Mouse (Mus musculus) spleen, adult 2 months (tissue): ENCODE data around the gene Mctp1. TPM values are rescaled to one million over a fixed set of nuclear protein-coding genes. Genes with fewer than 3 reads are reported as not detected.

Source experiments
- DNase-seq, 2 experiments: peaks; one replicate each; pipeline versions ENCODE4 v3.0.0 to v3.0.0-alpha.2; 2012 to 2021; ENCODE audit warnings: low spot score in 2 of 2, low read depth in 1 of 2
- H3K27ac ChIP-seq: fragments of 200-500 bp; 2 replicates; pipeline ENCODE4 v1.5.1; 2012; ENCODE audit warnings: low read length, inconsistent platforms; ENCODE audit not compliant: insufficient read depth
- H3K27me3 ChIP-seq: fragments of 200-500 bp; 2 replicates; pipeline ENCODE4 v1.6.1; 2012; ENCODE audit warnings: mild to moderate bottlenecking, moderate library complexity, low read length, inconsistent platforms; ENCODE audit not compliant: control insufficient read depth, insufficient read depth
- H3K36me3 ChIP-seq: fragments of 200-500 bp; 2 replicates; pipeline ENCODE4 v1.6.1; 2012; ENCODE audit warnings: mild to moderate bottlenecking, low read length, inconsistent platforms; ENCODE audit not compliant: control insufficient read depth, insufficient read depth
- H3K4me1 ChIP-seq: fragments of 200-500 bp; 2 replicates; pipeline ENCODE4 v1.6.1; 2011; ENCODE audit warnings: inconsistent platforms; ENCODE audit not compliant: control insufficient read depth, insufficient read depth, insufficient read length
- H3K4me3 ChIP-seq: fragments of 200-500 bp; 2 replicates; pipeline ENCODE4 v1.5.1; 2011; ENCODE audit warnings: mild to moderate bottlenecking, inconsistent platforms; ENCODE audit not compliant: insufficient read depth, insufficient read length; ENCODE audit errors: extremely low read depth
- CTCF ChIP-seq: fragments of 200-500 bp; IDR thresholded peaks from 2 replicates; pipeline ENCODE4 v1.5.1; 2011; ENCODE audit warnings: mild to moderate bottlenecking, inconsistent platforms; ENCODE audit not compliant: insufficient read depth, insufficient read length, insufficient replicate concordance; ENCODE audit errors: extremely low read depth
- POLR2A ChIP-seq: fragments of 200-500 bp; IDR thresholded peaks from 2 replicates; pipeline ENCODE4 v1.6.1; 2011; ENCODE audit warnings: low read depth, low read length, inconsistent platforms
- WGBS: fragments of 180-500 bp; shearing (Covaris S2); methylation state at CpG from one replicate; pipeline ENCODE4 v1.1.7; 2018; 5-methylcytosine and 5-hydroxymethylcytosine counted together
- polyA plus RNA-seq: library from polyadenylated mRNA; depleted of rRNA; stranded (reverse); fragments of >200 nt; gene quantifications from 2 replicates; pipeline ENCODE4 v1.2.3, GENCODE M21; 2012

Mctp1 gene
- polyA plus RNA-seq, 1 experiment, result 0.53 TPM

GRCm38 (mm10) chr13:76844629-76845255 is 460.4 kb downstream of the Mctp1 start:
- TF ChIP-seq POLR2A (no peak), CTCF (peak; percentile 23; the same call in 1 of the 2 replicates)
- no peak overlapping the region for H3K4me3 ChIP-seq
- no peaks in the 10 kb centered on the region for H3K27me3 ChIP-seq
- peak; percentile 9 to 25 for DNase-seq
- 65% methylated on average over 8 of the region's 8 CpGs for WGBS
- no peak overlapping the region for H3K27ac ChIP-seq
- no peaks in the 10 kb centered on the region for H3K4me1 ChIP-seq
- no peaks in the 10 kb centered on the region for H3K36me3 ChIP-seq

GRCm38 (mm10) chr13:76850412-76851054 is 466.2 kb downstream of the Mctp1 start:
- Histone ChIP-seq H3K27me3 (no peaks in the 10 kb centered on the region), H3K27ac (no peak overlapping the region), H3K36me3 (no peaks in the 10 kb centered on the region), H3K4me3 (no peak overlapping the region), H3K4me1 (no peaks in the 10 kb centered on the region)
- TF ChIP-seq POLR2A (no peak), CTCF (no peak)
- WGBS, result 72% methylated on average over 7 of the region's 7 CpGs
- DNase-seq, result no peak

- no peaks in the 10 kb centered on the region for H3K4me1 ChIP-seq
- H3K27me3 ChIP-seq, result no peaks in the 10 kb centered on the region
- TF ChIP-seq CTCF (no peak), POLR2A (no peak)
- WGBS, result 51% methylated on average over 1 of the region's 1 CpGs
- H3K36me3 ChIP-seq, result no peaks in the 10 kb centered on the region
- DNase-seq, result no peak
- no peak overlapping the region for H3K4me3 ChIP-seq
- H3K27ac ChIP-seq, result no peak overlapping the region
These were observed 470.0 kb downstream of the Mctp1 start for GRCm38 (mm10) chr13:76854306-76854705.

- no peak overlapping the region for H3K27ac ChIP-seq
- no peak for TF ChIP-seq POLR2A
- TF ChIP-seq CTCF, result no peak
- H3K4me1 ChIP-seq, result no peaks in the 10 kb centered on the region
- WGBS, result 92% methylated on average over 3 of the region's 3 CpGs
- DNase-seq, result no peak
- no peak overlapping the region for H3K4me3 ChIP-seq
- no peaks in the 10 kb centered on the region for H3K27me3 ChIP-seq
- no peaks in the 10 kb centered on the region for H3K36me3 ChIP-seq
These were observed 470.7 kb downstream of the Mctp1 start for GRCm38 (mm10) chr13:76855021-76855420.

- no peak for TF ChIP-seq POLR2A
- no peak for TF ChIP-seq CTCF
These were observed 472.7 kb downstream of the Mctp1 start for GRCm38 (mm10) chr13:76857024-76857423.

GRCm38 (mm10) chr13:76858078-76858482 is 473.7 kb downstream of the Mctp1 start:
- Histone ChIP-seq H3K36me3 (no peaks in the 10 kb centered on the region), H3K4me3 (no peak overlapping the region), H3K27me3 (no peaks in the 10 kb centered on the region), H3K4me1 (no peaks in the 10 kb centered on the region), H3K27ac (no peak overlapping the region)
- DNase-seq, result no peak
- 69% methylated on average over 2 of the region's 2 CpGs for WGBS
- TF ChIP-seq CTCF (no peak), POLR2A (no peak)

More at GRCm38 (mm10) chr13:76857024-76857423, 472.7 kb downstream of the Mctp1 start:
- H3K4me3 ChIP-seq, result no peak overlapping the region
- WGBS, result 79% methylated on average over 5 of the region's 5 CpGs
- H3K27ac ChIP-seq, result no peak overlapping the region
- no peaks in the 10 kb centered on the region for H3K27me3 ChIP-seq
- H3K4me1 ChIP-seq, result no peaks in the 10 kb centered on the region
- DNase-seq, result no peak
- no peaks in the 10 kb centered on the region for H3K36me3 ChIP-seq

GRCm38 (mm10) chr13:76870291-76870690 is 486.0 kb downstream of the Mctp1 start:
- no peak for TF ChIP-seq CTCF
- no peak for TF ChIP-seq POLR2A
- Histone ChIP-seq H3K27me3 (no peaks in the 10 kb centered on the region), H3K36me3 (no peaks in the 10 kb centered on the region), H3K4me3 (no peak overlapping the region), H3K27ac (no peak overlapping the region), H3K4me1 (no peaks in the 10 kb centered on the region)
- WGBS, result 85% methylated on average over 3 of the region's 3 CpGs
- DNase-seq, result no peak
